Mouse (Mus musculus): ENCODE data around the gene Eef2.

GRCm38 (mm10) chr10:81151261-81151660 is 25.2 kb upstream of the Eef2 start:
- TF ChIP-seq CTCF (IDR thresholded peaks at IDR 0.05; ENCODE audit: control insufficient read depth, insufficient read depth, low read length), result no peak
- TF ChIP-seq POLR2A (IDR thresholded peaks at IDR 0.05; ENCODE audit: borderline replicate concordance, control insufficient read depth, low read depth, low read length), result no peak

Data from bone marrow, adult 2 months (tissue).